13 mouse cellular contexts compared by ENCODE assay signal in the genomic region with DNA sequence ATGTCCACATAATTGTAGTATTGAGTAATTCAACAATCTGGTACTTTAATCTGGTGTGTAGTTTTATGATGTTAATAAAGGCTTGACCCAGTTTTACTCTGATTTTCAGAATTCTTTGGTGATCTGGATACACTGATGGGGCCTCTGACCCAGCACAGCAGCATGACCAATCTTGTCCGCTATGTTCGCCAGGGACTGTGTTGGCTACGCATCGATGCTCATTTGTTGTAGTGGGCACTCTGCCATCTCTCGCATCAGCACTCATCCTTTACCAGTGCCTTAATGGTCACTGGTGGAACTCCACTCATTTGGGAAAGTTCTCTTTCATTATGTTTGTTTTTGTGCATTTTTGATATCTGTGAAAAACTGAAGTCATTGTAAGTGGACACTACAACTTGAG.
"Had no signal": no experiment of that assay in that cellular context is flagged by ENCODE, and none has a peak within 500 bp of the region (broad histone marks: within the 10 kb centered on the region; RNA-seq: fewer than 3 reads in every experiment).

No protein-coding gene starts in this region.

- H3K4me1 ChIP-seq: limb, embryonic 13.5 days; liver, embryonic 15.5 days; midbrain, embryonic 13.5 days; neural tube, embryonic 12.5 days had no signal

- H3K36me3 ChIP-seq: limb, embryonic 13.5 days; liver, embryonic 15.5 days; midbrain, embryonic 13.5 days; neural tube, embryonic 12.5 days had no signal

- DNase-seq: kidney, adult 9 months; layer of hippocampus, adult 9-11 months; layer of hippocampus, postnatal 36 days; lung, adult 2 months; lung, postnatal 36 days; right cerebral cortex, postnatal 14 days; thymus, postnatal 36 days had no signal

- H3K9me3 ChIP-seq: limb, embryonic 13.5 days; liver, embryonic 15.5 days; midbrain, embryonic 13.5 days; neural tube, embryonic 12.5 days had no signal

- H3K9ac ChIP-seq: limb, embryonic 13.5 days; liver, embryonic 15.5 days; midbrain, embryonic 13.5 days; neural tube, embryonic 12.5 days had no signal

- H3K27ac ChIP-seq: kidney, postnatal 0 days; limb, embryonic 13.5 days; liver, embryonic 15.5 days; midbrain, embryonic 13.5 days; neural tube, embryonic 12.5 days had no signal

- H3K4me3 ChIP-seq: limb, embryonic 13.5 days; liver, embryonic 15.5 days; midbrain, embryonic 13.5 days; neural tube, embryonic 12.5 days had no signal

- ATAC-seq: lung, postnatal 0 days; midbrain, embryonic 13.5 days had no signal

- H3K4me2 ChIP-seq: limb, embryonic 13.5 days; liver, embryonic 15.5 days; midbrain, embryonic 13.5 days; neural tube, embryonic 12.5 days had no signal

- H3K27me3 ChIP-seq: limb, embryonic 13.5 days; liver, embryonic 15.5 days; midbrain, embryonic 13.5 days; neural tube, embryonic 12.5 days had no signal
